Mouse (Mus musculus) olfactory bulb, adult 2 months (tissue): ENCODE data around the gene Slc25a21.

Experiments
- CTCF ChIP-seq: fragments of 200-500 bp; IDR thresholded peaks from 2 replicates; pipeline ENCODE4 v1.5.1; 2012; ENCODE audit warnings: low read depth, mild to moderate bottlenecking, low read length, moderate library complexity; ENCODE audit not compliant: insufficient read depth
- POLR2A ChIP-seq: fragments of 200-500 bp; IDR thresholded peaks from 2 replicates; pipeline ENCODE4 v1.6.1; 2012; ENCODE audit warnings: mild to moderate bottlenecking, low read depth, low read length, moderate library complexity; ENCODE audit not compliant: insufficient read depth

DNA sequence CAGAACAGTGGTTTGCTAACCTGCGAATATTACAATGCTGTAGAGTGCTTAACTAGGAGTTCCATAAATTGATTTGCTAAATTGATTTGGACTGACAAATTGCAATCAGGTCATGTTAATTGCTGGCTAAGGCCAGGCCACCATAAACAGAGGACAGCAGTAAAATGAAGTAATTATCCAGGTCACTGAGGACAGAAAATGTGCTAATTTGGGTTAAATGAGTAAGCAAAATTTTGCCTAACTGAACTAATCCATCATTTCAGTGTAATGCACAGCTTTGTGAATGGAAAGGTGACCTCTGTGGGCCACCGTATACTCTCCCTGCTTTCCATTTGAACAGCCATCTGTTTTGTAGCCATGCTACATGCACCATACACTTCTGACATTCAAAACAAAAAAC, 124.7 kb downstream of the Slc25a21 start:
- TF ChIP-seq POLR2A (no peak), CTCF (no peak)
